In the genomic region with DNA sequence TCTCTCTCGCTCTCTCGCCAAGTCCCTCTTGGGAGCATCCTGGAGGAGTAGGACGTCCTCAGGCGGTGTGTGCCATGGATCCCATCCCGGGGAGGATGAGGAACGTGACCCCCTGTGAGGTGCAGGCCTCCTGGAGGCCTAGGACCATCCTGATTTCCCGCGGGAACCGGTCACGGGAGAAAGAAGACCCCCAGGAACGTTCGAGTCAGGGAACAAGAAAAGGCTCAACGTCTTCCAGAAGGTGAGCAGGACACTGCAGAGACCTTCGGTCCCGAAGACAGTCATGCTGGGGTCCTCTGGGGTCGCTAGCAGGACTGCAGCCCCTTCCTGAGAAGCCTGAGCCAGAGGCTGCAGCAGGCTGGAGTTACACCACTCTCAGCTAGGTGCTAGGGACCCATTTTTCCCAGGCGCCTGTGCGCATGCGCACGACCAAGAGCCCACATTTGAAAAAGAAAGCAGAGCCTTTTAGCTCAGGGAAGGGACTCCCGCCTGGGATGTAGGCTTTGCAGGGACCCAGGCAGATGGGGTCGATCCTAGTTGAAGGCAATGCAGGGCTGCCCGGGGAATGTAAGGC, we compare ENCODE assay signal across 7 mouse cellular contexts.
DNase-seq lines count a peak whose midpoint lies in the region; ATAC-seq and TF ChIP-seq lines count a peak whose summit lies in the region.
"Not testable (repeated sequence)": the region's sequence is repeated elsewhere in the genome, so short reads cannot be mapped to it uniquely, and the experiment has no call there.

No protein-coding gene starts in this region.

- 39% methylated on average over 23 of the region's 23 CpGs for WGBS in limb, embryonic 10.5 days
- WGBS in neural tube, embryonic 11.5 days = 46% methylated on average over 18 of the region's 23 CpGs
- 45% methylated on average over 23 of the region's 23 CpGs for WGBS in thymus, adult 2 months

- H3K4me1 ChIP-seq in limb, embryonic 10.5 days; neural tube, embryonic 11.5 days (ENCODE audit: control insufficient read depth, insufficient read depth, low read length); thymus, adult 2 months (replicated peaks; ENCODE audit: control insufficient read depth, insufficient read depth, low read length): not testable (repeated sequence)

- not testable (repeated sequence) for H3K9me3 ChIP-seq in limb, embryonic 10.5 days (replicated peaks); neural tube, embryonic 11.5 days (ENCODE audit: control insufficient read depth, low read length)

- not testable (repeated sequence) for TF ChIP-seq POLR2A in thymus, adult 2 months (IDR thresholded peaks at IDR 0.05; ENCODE audit: control insufficient read depth, extremely low read depth, insufficient read depth, low read length, poor library complexity)

- not testable (repeated sequence) for H3K27ac ChIP-seq in layer of hippocampus, adult 2 months; limb, embryonic 10.5 days; neural tube, embryonic 11.5 days (ENCODE audit: low read depth, low read length); thymus, adult 2 months (ENCODE audit: control insufficient read depth, insufficient read depth, low read length)

- not testable (repeated sequence) for TF ChIP-seq CTCF in layer of hippocampus, adult 2 months (conservative IDR thresholded peaks at IDR 0.05); thymus, adult 2 months (IDR thresholded peaks at IDR 0.05; ENCODE audit: borderline replicate concordance, control insufficient read depth, extremely low read depth, insufficient read depth, low read length, poor library complexity)

- H3K36me3 ChIP-seq in limb, embryonic 10.5 days; neural tube, embryonic 11.5 days (ENCODE audit: control insufficient read depth, insufficient read depth, low read length); thymus, adult 2 months (ENCODE audit: control insufficient read depth, insufficient read depth, low read length): not testable (repeated sequence)

- intact Hi-C loops in heart, postnatal 36 days (cut with DNase I) = not testable (repeated sequence)

- not testable (repeated sequence) for H3K4me3 ChIP-seq in layer of hippocampus, adult 2 months; limb, embryonic 10.5 days; neural tube, embryonic 11.5 days (ENCODE audit: low read depth, low read length); thymus, adult 2 months (ENCODE audit: control insufficient read depth, insufficient read depth, low read length)

- H3K9ac ChIP-seq in neural tube, embryonic 11.5 days (ENCODE audit: low read length) = not testable (repeated sequence)

- H3K27me3 ChIP-seq in limb, embryonic 10.5 days (ENCODE audit: low read depth, poor library complexity, severe bottlenecking); neural tube, embryonic 11.5 days (ENCODE audit: control insufficient read depth, insufficient read depth, low read length); thymus, adult 2 months (ENCODE audit: control insufficient read depth, insufficient read depth, low read length): not testable (repeated sequence)

- peak; percentile 17 to 32 for DNase-seq in cerebellum, postnatal 10 days
- peak; percentile 12 to 40 for DNase-seq in frontal cortex, postnatal 10 days (ENCODE audit: low spot score in 2 of 2)
- DNase-seq in heart, postnatal 36 days = peak; percentile 3 to 5
- DNase-seq in layer of hippocampus, adult 2 months (ENCODE audit: low spot score in 2 of 2) = peak; percentile 1 to 20
- DNase-seq in limb, embryonic 10.5 days (ENCODE audit: low spot score) = peak; percentile 28
- DNase-seq in neural tube, embryonic 11.5 days (ENCODE audit: low spot score) = peak; percentile 8
- DNase-seq in thymus, adult 2 months = peak; percentile 2

- not testable (repeated sequence) for ATAC-seq in neural tube, embryonic 11.5 days (ENCODE audit: insufficient read depth, low FRiP score, low TSS enrichment)

- H3K4me2 ChIP-seq in neural tube, embryonic 11.5 days (ENCODE audit: low read depth) = not testable (repeated sequence)
